Mouse (Mus musculus) heart, embryonic 13.5 days (tissue): ENCODE results near the gene Iglon5. TPM values are rescaled to one million over a fixed set of nuclear protein-coding genes. Genes with fewer than 3 reads are reported as not detected.

Experiments used
- ATAC-seq: fragments of 200-750 bp; cut with Nextera tagmentation; 2 replicates; pipeline ENCODE4 v1.8.0; 2017; ENCODE audit warnings: moderate TSS enrichment; ENCODE audit not compliant: insufficient number of reproducible peaks, low FRiP score, low TSS enrichment; ENCODE audit errors: extremely low read depth
- H3K27ac ChIP-seq: fragments of 300-500 bp; sonication (generic); replicated peaks from 2 replicates; pipeline ENCODE4 v1.5.1; 2015; ENCODE audit warnings: moderate library complexity, mild to moderate bottlenecking, inconsistent platforms
- H3K27me3 ChIP-seq: fragments of 300-500 bp; sonication (generic); replicated peaks from 2 replicates; pipeline ENCODE4 v1.6.1; 2015; ENCODE audit warnings: mild to moderate bottlenecking, inconsistent platforms
- H3K36me3 ChIP-seq: fragments of 300-500 bp; sonication (generic); 2 replicates; pipeline ENCODE4 v1.6.1; 2015; ENCODE audit warnings: mild to moderate bottlenecking, inconsistent platforms
- H3K4me1 ChIP-seq: fragments of 300-500 bp; sonication (generic); 2 replicates; pipeline ENCODE4 v1.6.1; 2015; ENCODE audit warnings: inconsistent platforms
- H3K4me2 ChIP-seq: fragments of 300-500 bp; sonication (generic); 2 replicates; pipeline ENCODE4 v1.6.1; 2015; ENCODE audit warnings: inconsistent platforms, mild to moderate bottlenecking, moderate library complexity
- H3K4me3 ChIP-seq: fragments of 300-500 bp; sonication (generic); 2 replicates; pipeline ENCODE4 v1.5.1; 2015; ENCODE audit warnings: moderate library complexity, mild to moderate bottlenecking, inconsistent platforms
- H3K9ac ChIP-seq: fragments of 300-500 bp; sonication (generic); 2 replicates; pipeline ENCODE4 v1.6.1; 2015; ENCODE audit warnings: inconsistent platforms, mild to moderate bottlenecking, moderate library complexity
- H3K9me3 ChIP-seq: fragments of 300-500 bp; sonication (generic); 2 replicates; pipeline ENCODE4 v1.6.1; 2016; ENCODE audit warnings: inconsistent platforms
- WGBS: fragments of 180-500 bp; shearing (Covaris S2); methylation state at CpG from one replicate; pipeline ENCODE4 v1.1.7; 2015; ENCODE audit warnings: mixed read lengths; 5-methylcytosine and 5-hydroxymethylcytosine counted together
- polyA plus RNA-seq: library from polyadenylated mRNA; unstranded; fragments of >200 nt; fragmentation: Nextera tagmentation; extraction: Ambion mirVana; gene quantifications from 2 replicates; pipeline ENCODE4 v1.2.1, GENCODE M21; 2015

Gene Iglon5
- polyA plus RNA-seq, 1 experiment from 2014 or later: 0.12 TPM

GRCm38 (mm10) chr7:43490861-43491260, 986 bp upstream of the Iglon5 start:
- WGBS: 51% methylated on average over 9 of the region's 9 CpGs

GRCm38 (mm10) chr7:43490182-43490584, 308 bp upstream of the Iglon5 start:
- peak overlapping the region; percentile 68 for H3K4me2 ChIP-seq
- H3K36me3 ChIP-seq: no peaks in the 10 kb centered on the region
- peaks cover 73% of the 10 kb centered on the region for H3K27me3 ChIP-seq
- H3K9me3 ChIP-seq: no peaks in the 10 kb centered on the region
- peak overlapping the region; percentile 70 for H3K9ac ChIP-seq
- 2% methylated on average over 11 of the region's 13 CpGs for WGBS
- H3K4me1 ChIP-seq: peaks cover 9% of the 10 kb centered on the region; the same call in 1 of the 2 replicates
- ATAC-seq: 0 out of 2 replicates have a peak, but pooled peaks have one; percentile 40
- H3K27ac ChIP-seq: no peak overlapping the region
- peak overlapping the region; percentile 49 for H3K4me3 ChIP-seq

More at GRCm38 (mm10) chr7:43490861-43491260, 986 bp upstream of the Iglon5 start:
- no peaks in the 10 kb centered on the region for H3K9me3 ChIP-seq
- no peak overlapping the region for H3K9ac ChIP-seq
- H3K4me3 ChIP-seq: no peak overlapping the region
- H3K27ac ChIP-seq: no peak overlapping the region
- peaks cover 9% of the 10 kb centered on the region; the same call in 1 of the 2 replicates for H3K4me1 ChIP-seq
- no peak overlapping the region for H3K4me2 ChIP-seq
- ATAC-seq: no peak
- H3K27me3 ChIP-seq: peaks cover 79% of the 10 kb centered on the region
- no peaks in the 10 kb centered on the region for H3K36me3 ChIP-seq

- Histone ChIP-seq H3K4me1 (peaks cover 9% of the 10 kb centered on the region; the same call in 1 of the 2 replicates), H3K27ac (no peak overlapping the region), H3K27me3 (peaks cover 57% of the 10 kb centered on the region), H3K36me3 (no peaks in the 10 kb centered on the region), H3K4me2 (no peak overlapping the region), H3K4me3 (no peak overlapping the region), H3K9me3 (no peaks in the 10 kb centered on the region), H3K9ac (no peak overlapping the region)
- WGBS: 29% methylated on average over 5 of the region's 5 CpGs
- ATAC-seq: no peak
These were observed 1.2 kb downstream of the Iglon5 start for GRCm38 (mm10) chr7:43488646-43489045.

GRCm38 (mm10) chr7:43483236-43483635, 6.6 kb downstream of the Iglon5 start:
- H3K4me1 ChIP-seq: 0 out of 2 replicates have a peak, but pooled peaks cover 4% of the 10 kb centered on the region
- WGBS: 7% methylated on average over 10 of the region's 10 CpGs
- H3K4me3 ChIP-seq: no peak overlapping the region
- no peak overlapping the region for H3K4me2 ChIP-seq
- no peak for ATAC-seq
- H3K27me3 ChIP-seq: peaks cover 24% of the 10 kb centered on the region
- no peak overlapping the region for H3K9ac ChIP-seq
- H3K9me3 ChIP-seq: no peaks in the 10 kb centered on the region
- H3K36me3 ChIP-seq: no peaks in the 10 kb centered on the region
- H3K27ac ChIP-seq: no peak overlapping the region

GRCm38 (mm10) chr7:43482090-43482716, 7.7 kb downstream of the Iglon5 start:
- 0 out of 2 replicates have a peak, but pooled peaks cover 4% of the 10 kb centered on the region for H3K4me1 ChIP-seq
- no peaks in the 10 kb centered on the region for H3K9me3 ChIP-seq
- H3K36me3 ChIP-seq: no peaks in the 10 kb centered on the region
- H3K4me3 ChIP-seq: no peak overlapping the region
- WGBS: 53% methylated on average over 8 of the region's 8 CpGs
- peak; percentile 2; the same call in 1 of the 2 replicates for ATAC-seq
- no peak overlapping the region for H3K4me2 ChIP-seq
- H3K27me3 ChIP-seq: peaks cover 27% of the 10 kb centered on the region
- H3K9ac ChIP-seq: no peak overlapping the region
- no peak overlapping the region for H3K27ac ChIP-seq

- Histone ChIP-seq H3K27me3 (peaks cover 34% of the 10 kb centered on the region), H3K4me1 (peaks cover 7% of the 10 kb centered on the region; the same call in 1 of the 2 replicates), H3K36me3 (no peaks in the 10 kb centered on the region), H3K9me3 (no peaks in the 10 kb centered on the region), H3K4me2 (no peak overlapping the region), H3K9ac (no peak overlapping the region), H3K4me3 (no peak overlapping the region), H3K27ac (no peak overlapping the region)
- 60% methylated on average over 3 of the region's 3 CpGs for WGBS
- no peak for ATAC-seq
These were observed 8.7 kb downstream of the Iglon5 start for GRCm38 (mm10) chr7:43481191-43481590.

- no peaks in the 10 kb centered on the region for H3K36me3 ChIP-seq
- peaks cover 3% of the 10 kb centered on the region; the same call in 1 of the 2 replicates for H3K4me1 ChIP-seq
- no peak overlapping the region for H3K27ac ChIP-seq
- 4% methylated on average over 13 of the region's 13 CpGs for WGBS
- peak overlapping the region; percentile 16 for H3K4me3 ChIP-seq
- H3K9me3 ChIP-seq: no peaks in the 10 kb centered on the region
- peak overlapping the region; percentile 31; the same call in 1 of the 2 replicates for H3K4me2 ChIP-seq
- H3K27me3 ChIP-seq: peaks cover 66% of the 10 kb centered on the region
- no peak for ATAC-seq
- no peak overlapping the region for H3K9ac ChIP-seq
These were observed 13.5 kb downstream of the Iglon5 start for GRCm38 (mm10) chr7:43476376-43476775.

- Histone ChIP-seq H3K4me2 (no peak overlapping the region), H3K27ac (no peak overlapping the region), H3K27me3 (peaks cover 66% of the 10 kb centered on the region), H3K9ac (no peak overlapping the region), H3K9me3 (no peaks in the 10 kb centered on the region), H3K36me3 (no peaks in the 10 kb centered on the region), H3K4me3 (no peak overlapping the region), H3K4me1 (peaks cover 3% of the 10 kb centered on the region; the same call in 1 of the 2 replicates)
- ATAC-seq: no peak
- 10% methylated on average over 23 of the region's 23 CpGs for WGBS
These were observed 14.2 kb downstream of the Iglon5 start for GRCm38 (mm10) chr7:43475706-43476105.

- H3K4me1 ChIP-seq: peaks cover 7% of the 10 kb centered on the region; the same call in 1 of the 2 replicates
- no peak overlapping the region for H3K27ac ChIP-seq
- no peak overlapping the region for H3K9ac ChIP-seq
- H3K4me2 ChIP-seq: no peak overlapping the region
- H3K9me3 ChIP-seq: no peaks in the 10 kb centered on the region
- H3K27me3 ChIP-seq: peaks cover 24% of the 10 kb centered on the region
- no peak for ATAC-seq
- WGBS: 36% methylated on average over 8 of the region's 8 CpGs
- H3K36me3 ChIP-seq: no peaks in the 10 kb centered on the region
- no peak overlapping the region for H3K4me3 ChIP-seq
These were observed 19.5 kb downstream of the Iglon5 start for GRCm38 (mm10) chr7:43470373-43470772.

GRCm38 (mm10) chr7:43466099-43466694, 23.7 kb downstream of the Iglon5 start:
- no peaks in the 10 kb centered on the region for H3K9me3 ChIP-seq
- H3K4me2 ChIP-seq: peak overlapping the region; percentile 95
- WGBS: under 1% methylated on average over 33 of the region's 33 CpGs
- H3K4me1 ChIP-seq: peaks cover 17% of the 10 kb centered on the region
- peak; percentile 65 for ATAC-seq
- H3K4me3 ChIP-seq: peak overlapping the region; percentile 59
- H3K27ac ChIP-seq: peak overlapping the region; percentile 39; the same call in 1 of the 2 replicates
- H3K36me3 ChIP-seq: no peaks in the 10 kb centered on the region
- H3K27me3 ChIP-seq: peaks cover 25% of the 10 kb centered on the region
- H3K9ac ChIP-seq: peak overlapping the region; percentile 72

- 1% methylated on average over 33 of the region's 33 CpGs for WGBS
These were observed 24.4 kb downstream of the Iglon5 start for GRCm38 (mm10) chr7:43465344-43466098.

More at GRCm38 (mm10) chr7:43465344-43466098, 24.4 kb downstream of the Iglon5 start:
- ATAC-seq: peak; percentile 71
- H3K36me3 ChIP-seq: no peaks in the 10 kb centered on the region
- peaks cover 17% of the 10 kb centered on the region for H3K4me1 ChIP-seq
- H3K9ac ChIP-seq: peak overlapping the region; percentile 79
- H3K27me3 ChIP-seq: peaks cover 25% of the 10 kb centered on the region
- H3K9me3 ChIP-seq: no peaks in the 10 kb centered on the region
- H3K4me3 ChIP-seq: peak overlapping the region; percentile 59
- H3K4me2 ChIP-seq: peak overlapping the region; percentile 95
- H3K27ac ChIP-seq: 0 out of 2 replicates have a peak overlapping the region, but pooled peaks have one; percentile 39
